Mouse (Mus musculus) midbrain, postnatal 0 days (tissue): ENCODE results near the gene Gatad2b. TPM values are rescaled to one million over a fixed set of nuclear protein-coding genes. Genes with fewer than 3 reads are reported as not detected.
"Not testable (repeated sequence)": the region's sequence is repeated elsewhere in the genome, so short reads cannot be mapped to it uniquely, and the experiment has no call there.

Experiments
- ATAC-seq: fragments of 200-750 bp; cut with Nextera tagmentation; 2 replicates; pipeline ENCODE4 v1.8.0; 2017; ENCODE audit warnings: moderate number of reproducible peaks, mild to moderate bottlenecking, moderate TSS enrichment, moderate library complexity; ENCODE audit not compliant: low FRiP score
- DNase-seq: peaks from one replicate; pipeline ENCODE4 v3.0.0-alpha.2; 2015; ENCODE audit warnings: low spot score
- H3K27ac ChIP-seq: fragments of 300-500 bp; sonication (generic); 2 replicates; pipeline ENCODE4 v1.5.1; 2014; ENCODE audit warnings: low read depth, mild to moderate bottlenecking, low read length, mixed read lengths
- H3K27me3 ChIP-seq: fragments of 300-500 bp; sonication (generic); 2 replicates; pipeline ENCODE4 v1.6.1; 2014; ENCODE audit warnings: low read length, control low read depth, mixed read lengths; ENCODE audit not compliant: insufficient read depth
- H3K36me3 ChIP-seq: fragments of 300-500 bp; sonication (generic); 2 replicates; pipeline ENCODE4 v1.6.1; 2014; ENCODE audit warnings: low read length, control low read depth, mixed read lengths; ENCODE audit not compliant: insufficient read depth
- H3K4me1 ChIP-seq: fragments of 300-500 bp; sonication (generic); 2 replicates; pipeline ENCODE4 v1.6.1; 2014; ENCODE audit warnings: mild to moderate bottlenecking, control low read depth, antibody characterized with exemption, low read length, mixed read lengths; ENCODE audit not compliant: insufficient read depth
- H3K4me2 ChIP-seq: fragments of 300-500 bp; sonication (generic); 2 replicates; pipeline ENCODE4 v1.6.1; 2014; ENCODE audit warnings: low read depth, mild to moderate bottlenecking, low read length, mixed read lengths; ENCODE audit not compliant: poor library complexity, severe bottlenecking
- H3K4me3 ChIP-seq: fragments of 300-500 bp; sonication (generic); 2 replicates; pipeline ENCODE4 v1.5.1; 2014; ENCODE audit warnings: low read depth, mild to moderate bottlenecking, low read length, moderate library complexity
- H3K9ac ChIP-seq: fragments of 300-500 bp; sonication (generic); replicated peaks from 2 replicates; pipeline ENCODE4 v1.6.1; 2014; ENCODE audit warnings: mild to moderate bottlenecking, low read length, moderate library complexity, mixed read lengths; ENCODE audit not compliant: poor library complexity, severe bottlenecking
- H3K9me3 ChIP-seq: fragments of 300-500 bp; sonication (generic); 2 replicates; pipeline ENCODE4 v1.6.1; 2016; ENCODE audit warnings: low read length, control low read depth
- CTCF ChIP-seq: IDR thresholded peaks from 2 replicates; pipeline ENCODE4 v1.5.1; 2016; ENCODE audit warnings: antibody characterized with exemption, mild to moderate bottlenecking
- WGBS: fragments of 180-500 bp; shearing (Covaris S2); extraction: QIAGEN DNeasy Blood & Tissue Kit; methylation state at CpG from one replicate; pipeline ENCODE4 v1.1.7; 2014; 5-methylcytosine and 5-hydroxymethylcytosine counted together
- polyA plus RNA-seq: library from polyadenylated mRNA; unstranded; fragments of >200 nt; fragmentation: Nextera tagmentation; extraction: Ambion mirVana; gene quantifications from 2 replicates; pipeline ENCODE4 v1.2.1, GENCODE M21; 2015
- total RNA-seq: library from RNA; depleted of rRNA; stranded (reverse); fragments of >200 nt; gene quantifications from 2 replicates; pipeline ENCODE4 v1.2.3, GENCODE M21; 2014

The Gatad2b gene
- total and polyA plus RNA-seq, 2 experiments from 2014 or later, result 12.9 to 27.3 TPM

DNA sequence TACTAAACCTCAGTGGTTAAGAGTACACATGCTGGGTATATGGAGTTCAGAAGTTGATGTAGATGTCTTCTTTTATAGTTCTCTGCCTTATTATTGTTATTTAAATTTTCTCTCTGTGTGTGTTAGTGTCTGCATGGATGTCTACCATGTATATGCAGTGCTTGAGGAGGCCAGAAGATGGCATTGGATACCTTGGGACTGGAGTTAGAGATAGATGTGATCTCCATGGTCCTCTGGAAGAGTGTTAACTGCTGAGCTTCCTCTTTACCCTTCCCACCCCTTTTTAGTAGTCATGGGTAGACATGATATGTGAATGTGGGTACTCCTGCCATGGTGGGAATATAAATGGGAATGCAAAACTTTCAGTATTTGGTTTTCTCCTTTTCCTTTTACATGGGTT, 42.5 kb downstream of the Gatad2b start:
- DNase-seq, result no peak
- ATAC-seq, result no peak
- no peaks in the 10 kb centered on the region for H3K36me3 ChIP-seq
- H3K27ac ChIP-seq, result no peak overlapping the region
- H3K4me2 ChIP-seq, result no peak overlapping the region
- H3K9me3 ChIP-seq, result no peaks in the 10 kb centered on the region
- no peaks in the 10 kb centered on the region for H3K4me1 ChIP-seq
- H3K9ac ChIP-seq, result no peak overlapping the region
- no peak for TF ChIP-seq CTCF
- H3K27me3 ChIP-seq, result no peaks in the 10 kb centered on the region
- no peak overlapping the region for H3K4me3 ChIP-seq

DNA sequence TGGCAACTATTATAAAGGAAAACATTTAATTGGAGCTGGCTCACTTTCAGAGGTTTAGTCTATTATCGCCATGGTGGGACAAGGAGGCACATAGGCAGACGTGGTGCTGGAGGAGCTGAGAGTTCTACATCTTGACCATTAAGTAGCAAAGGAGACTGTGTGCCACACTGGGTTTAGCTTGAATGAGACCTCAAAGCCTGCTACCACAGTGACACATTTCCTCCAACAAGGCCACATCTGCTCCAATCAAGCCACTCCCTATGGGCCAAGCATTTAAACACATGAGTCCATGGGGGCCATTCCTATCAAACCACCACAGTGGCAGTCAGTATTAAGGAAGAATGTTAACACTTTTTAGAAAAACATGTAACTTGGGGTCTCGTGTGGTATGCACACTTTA, 45.2 kb downstream of the Gatad2b start:
- no peak overlapping the region for H3K27ac ChIP-seq
- H3K27me3 ChIP-seq, result no peaks in the 10 kb centered on the region
- no peak overlapping the region for H3K9ac ChIP-seq
- DNase-seq, result no peak
- ATAC-seq, result no peak
- no peak overlapping the region for H3K4me3 ChIP-seq
- no peaks in the 10 kb centered on the region for H3K4me1 ChIP-seq
- no peak for TF ChIP-seq CTCF
- no peak overlapping the region for H3K4me2 ChIP-seq
- 72% methylated on average over 3 of the region's 3 CpGs for WGBS
- no peaks in the 10 kb centered on the region for H3K9me3 ChIP-seq
- peaks cover 5% of the 10 kb centered on the region; the same call in 1 of the 2 replicates for H3K36me3 ChIP-seq

DNA sequence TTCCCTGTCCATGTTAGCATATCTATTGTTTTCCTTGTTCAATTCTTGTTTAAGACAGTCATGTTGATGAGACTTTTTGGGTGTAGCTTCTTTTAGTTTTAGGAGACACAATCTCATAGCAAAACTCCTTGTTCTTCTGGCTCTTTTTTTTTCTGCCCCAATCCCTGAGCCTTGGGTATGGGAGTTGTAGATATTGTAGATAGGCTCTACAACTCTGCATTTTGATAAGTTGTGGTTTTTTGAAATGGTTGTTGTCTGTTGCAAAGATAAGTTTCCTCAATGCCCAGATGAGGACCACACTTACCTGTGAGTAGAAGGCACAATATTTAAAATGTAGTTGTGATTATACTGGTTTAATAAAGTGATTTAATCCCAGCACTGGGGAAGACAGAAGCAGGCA, 47.2 kb downstream of the Gatad2b start:
- H3K4me3 ChIP-seq, result no peak overlapping the region

DNA sequence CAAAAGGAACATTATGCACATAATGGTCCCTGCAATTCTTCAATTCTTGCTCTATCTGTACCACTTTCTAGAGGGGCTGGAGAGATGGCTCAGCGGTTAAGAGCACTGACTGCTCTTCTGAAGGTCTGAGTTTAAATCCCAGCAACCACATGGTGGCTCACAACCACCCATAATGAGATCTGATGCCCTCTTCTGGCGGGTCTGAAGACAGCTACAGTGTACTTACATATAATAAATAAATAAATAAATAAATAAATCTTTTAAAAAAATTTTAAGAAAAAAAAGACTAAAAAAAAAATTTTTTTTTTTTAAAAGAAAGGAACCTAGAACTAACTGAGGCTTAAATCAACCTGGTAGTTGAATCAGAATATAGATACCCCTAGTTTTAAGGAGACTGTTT, 49.9 kb downstream of the Gatad2b start:
- H3K27ac ChIP-seq, H3K4me2 ChIP-seq, H3K4me3 ChIP-seq, DNase-seq, H3K9ac ChIP-seq, H3K36me3 ChIP-seq, H3K4me1 ChIP-seq, H3K27me3 ChIP-seq, H3K9me3 ChIP-seq, ATAC-seq: not testable (repeated sequence)
- 64% methylated on average over 2 of the region's 2 CpGs for WGBS

More for the DNA sequence above, 47.2 kb downstream of the Gatad2b start:
- Histone ChIP-seq H3K27ac (no peak overlapping the region), H3K36me3 (peaks cover 5% of the 10 kb centered on the region; the same call in 1 of the 2 replicates), H3K27me3 (no peaks in the 10 kb centered on the region), H3K9me3 (no peaks in the 10 kb centered on the region), H3K9ac (no peak overlapping the region), H3K4me1 (no peaks in the 10 kb centered on the region), H3K4me2 (no peak overlapping the region)
- no peak for ATAC-seq
- DNase-seq, result no peak
- no peak for TF ChIP-seq CTCF

DNA sequence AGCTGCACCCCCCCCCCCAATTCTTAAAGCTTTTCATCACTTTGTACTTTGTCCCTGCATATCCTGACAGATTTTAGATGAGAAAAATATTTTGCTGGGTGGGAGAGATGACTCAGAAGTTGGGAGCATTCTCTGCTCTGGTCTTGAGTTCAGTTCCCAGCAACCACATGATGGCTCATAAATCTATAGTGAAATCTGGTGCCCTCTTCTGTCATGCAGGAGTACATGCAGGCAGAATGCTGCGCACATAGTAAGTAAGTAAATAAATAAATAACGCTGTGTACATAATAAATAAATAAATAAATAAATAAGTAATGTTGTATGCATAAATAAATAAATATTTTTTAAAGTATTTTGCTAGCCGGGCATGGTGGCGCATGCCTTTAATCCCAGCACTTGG, 54.9 kb downstream of the Gatad2b start:
- WGBS, result 97% methylated on average over 4 of the region's 4 CpGs
- ATAC-seq (no peak), DNase-seq (no peak)
- Histone ChIP-seq H3K27me3 (no peaks in the 10 kb centered on the region), H3K9ac (no peak overlapping the region), H3K4me1 (no peaks in the 10 kb centered on the region), H3K27ac (no peak overlapping the region), H3K9me3 (no peaks in the 10 kb centered on the region), H3K36me3 (peaks cover 31% of the 10 kb centered on the region), H3K4me3 (no peak overlapping the region), H3K4me2 (no peak overlapping the region)
- TF ChIP-seq CTCF, result peak; percentile 24; the same call in 1 of the 2 replicates

DNA sequence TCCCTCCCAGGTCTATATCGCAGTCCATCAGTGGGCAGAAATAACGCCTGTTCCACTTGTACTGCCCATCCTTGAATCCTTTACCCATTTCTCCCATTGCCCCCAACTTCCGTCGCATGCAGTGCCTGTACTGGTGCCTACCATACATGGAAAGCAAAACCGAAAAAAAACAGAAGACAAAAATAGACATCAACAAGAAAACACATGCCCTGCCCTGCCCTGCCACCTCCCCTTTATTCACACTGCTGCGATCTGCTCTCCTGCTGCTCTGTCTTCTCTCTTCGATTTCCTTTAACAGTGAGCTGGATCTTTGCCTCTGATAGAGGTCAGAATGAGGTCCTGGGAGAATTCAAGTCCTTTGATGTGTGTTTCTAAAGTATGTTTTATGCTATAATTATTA, 65.0 kb downstream of the Gatad2b start:
- no peak for DNase-seq
- no peak for TF ChIP-seq CTCF
- no peaks in the 10 kb centered on the region for H3K27me3 ChIP-seq
- H3K36me3 ChIP-seq, result peaks cover 54% of the 10 kb centered on the region
- no peak overlapping the region for H3K9ac ChIP-seq
- no peak overlapping the region for H3K4me2 ChIP-seq
- no peak for ATAC-seq
- no peaks in the 10 kb centered on the region for H3K9me3 ChIP-seq
- H3K27ac ChIP-seq, result no peak overlapping the region
- H3K4me1 ChIP-seq, result no peaks in the 10 kb centered on the region
- 89% methylated on average over 7 of the region's 7 CpGs for WGBS
- no peak overlapping the region for H3K4me3 ChIP-seq
